Mouse (Mus musculus) midbrain, embryonic 12.5 days (tissue): ENCODE data around the gene Gm3667. TPM values are rescaled to one million over a fixed set of nuclear protein-coding genes. Genes with fewer than 3 reads are reported as not detected.
"Not testable (repeated sequence)": the region's sequence is repeated elsewhere in the genome, so short reads cannot be mapped to it uniquely, and the experiment has no call there.

Experiments used
- ATAC-seq: fragments of 200-750 bp; cut with Nextera tagmentation; 2 replicates; pipeline ENCODE4 v1.8.0; 2017; ENCODE audit warnings: low read depth, moderate TSS enrichment, moderate library complexity; ENCODE audit not compliant: low FRiP score
- H3K27ac ChIP-seq: fragments of 300-500 bp; sonication (generic); replicated peaks from 2 replicates; pipeline ENCODE4 v1.5.1; 2016; ENCODE audit warnings: mild to moderate bottlenecking
- H3K27me3 ChIP-seq: fragments of 300-500 bp; sonication (generic); 2 replicates; pipeline ENCODE4 v1.6.1; 2016; ENCODE audit warnings: mild to moderate bottlenecking
- H3K36me3 ChIP-seq: fragments of 300-500 bp; sonication (generic); 2 replicates; pipeline ENCODE4 v1.6.1; 2016
- H3K4me1 ChIP-seq: fragments of 300-500 bp; sonication (generic); 2 replicates; pipeline ENCODE4 v1.6.1; 2016
- H3K4me2 ChIP-seq: fragments of 300-500 bp; sonication (generic); replicated peaks from 2 replicates; pipeline ENCODE4 v1.6.1; 2016; ENCODE audit warnings: mild to moderate bottlenecking, moderate library complexity
- H3K4me3 ChIP-seq: fragments of 300-500 bp; sonication (generic); 2 replicates; pipeline ENCODE4 v1.5.1; 2016; ENCODE audit warnings: mild to moderate bottlenecking
- H3K9ac ChIP-seq: fragments of 300-500 bp; sonication (generic); replicated peaks from 2 replicates; pipeline ENCODE4 v1.6.1; 2016; ENCODE audit warnings: mild to moderate bottlenecking, moderate library complexity
- H3K9me3 ChIP-seq: fragments of 300-500 bp; sonication (generic); 2 replicates; pipeline ENCODE4 v1.6.1; 2016; ENCODE audit warnings: mild to moderate bottlenecking
- WGBS: fragments of 180-500 bp; shearing (Covaris S2); methylation state at CpG from one replicate; pipeline ENCODE4 v1.1.7; 2016; 5-methylcytosine and 5-hydroxymethylcytosine counted together
- polyA plus RNA-seq: library from polyadenylated mRNA; unstranded; fragments of >200 nt; fragmentation: Nextera tagmentation; extraction: Ambion mirVana; gene quantifications from 2 replicates; pipeline ENCODE4 v1.2.1, GENCODE M21; 2016

The Gm3667 gene
- polyA plus RNA-seq: 1.9 and 2.3 TPM in 2 replicates

DNA sequence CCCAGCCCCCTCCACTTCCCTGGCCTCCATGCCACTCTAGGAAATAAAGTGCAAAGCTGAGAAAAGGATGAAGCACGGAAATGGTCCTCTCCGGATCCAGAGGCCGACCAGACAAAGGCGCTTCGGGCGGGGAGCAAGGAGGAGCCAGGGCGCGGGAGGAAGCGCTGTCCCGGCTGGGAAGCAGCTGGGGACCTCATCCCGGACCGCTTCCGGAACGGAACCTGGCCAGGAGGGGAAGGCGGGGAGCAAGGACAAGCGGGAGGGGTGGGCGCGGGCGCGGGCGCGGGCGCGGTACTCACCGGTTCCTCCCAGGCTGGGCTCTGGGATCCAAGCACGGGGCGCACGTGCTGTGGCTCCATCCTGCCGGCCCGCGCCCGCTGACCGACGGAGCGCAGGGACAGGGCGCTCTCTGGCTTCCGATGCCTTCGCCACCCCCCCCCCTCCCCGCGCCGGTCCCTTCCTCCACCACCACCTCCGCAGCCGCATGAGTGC lies at the start of gene Gm3667:
Gene Gm3667, minus strand, starts transcription at position 442 of the 492 bp plus-strand sequence.
- not testable (repeated sequence) for H3K27me3 ChIP-seq, H3K9me3 ChIP-seq, ATAC-seq, H3K4me1 ChIP-seq, H3K27ac ChIP-seq, H3K36me3 ChIP-seq
- H3K9ac ChIP-seq: peak within 1 kb of the TSS; percentile 56
- H3K4me3 ChIP-seq: peak within 1 kb of the TSS; percentile 49
- WGBS: 10% methylated on average over 2 of the region's 43 CpGs
- H3K4me2 ChIP-seq: peak within 1 kb of the TSS; percentile 59

DNA sequence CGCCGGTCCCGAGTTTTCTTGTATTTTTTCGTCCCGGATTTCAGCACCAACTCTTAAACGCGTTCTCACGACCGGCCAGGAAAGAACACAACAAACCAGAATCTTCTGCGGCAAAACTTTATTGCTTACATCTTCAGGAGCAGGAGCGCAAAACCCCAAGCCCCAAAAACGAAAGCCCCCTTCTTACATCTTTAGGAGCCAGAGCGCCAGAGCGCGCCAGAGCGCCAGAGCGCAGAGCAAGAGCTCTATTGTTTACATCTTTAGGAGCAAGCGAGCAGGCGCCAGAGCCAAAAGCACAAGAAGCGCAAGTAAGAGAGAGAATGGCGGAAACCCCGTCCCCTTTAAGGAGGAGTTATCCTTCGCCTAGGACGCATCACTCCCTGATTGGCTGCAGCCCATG lies 10.1 kb upstream of the Gm3667 start:
- H3K4me1 ChIP-seq, H3K9me3 ChIP-seq, ATAC-seq, H3K27ac ChIP-seq, H3K4me2 ChIP-seq, H3K9ac ChIP-seq, H3K4me3 ChIP-seq, H3K36me3 ChIP-seq, H3K27me3 ChIP-seq: not testable (repeated sequence)
- WGBS: 98% methylated on average over 19 of the region's 24 CpGs

DNA sequence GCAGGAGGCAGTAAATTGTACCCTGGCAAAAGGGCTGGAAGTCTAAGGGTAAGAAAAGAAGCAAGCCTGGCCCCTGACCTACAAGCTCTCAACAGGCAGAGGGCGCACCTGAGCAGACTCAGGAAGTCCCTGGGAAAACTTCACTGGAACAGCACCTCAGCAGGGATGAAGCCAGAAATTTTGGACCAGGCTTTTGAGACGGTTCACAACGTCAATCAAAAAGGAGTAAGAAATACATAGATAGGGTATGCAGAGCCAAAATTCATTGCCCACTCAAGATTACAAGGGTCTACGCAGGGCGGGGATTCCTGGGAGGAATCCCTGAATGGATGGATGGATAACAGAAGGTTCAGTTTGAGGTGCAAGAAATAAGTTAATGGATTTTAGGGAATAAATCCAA lies 951 bp downstream of the Gm3667 start:
- not testable (repeated sequence) for H3K4me1 ChIP-seq, H3K27ac ChIP-seq, H3K9ac ChIP-seq, H3K27me3 ChIP-seq, H3K9me3 ChIP-seq, ATAC-seq, H3K36me3 ChIP-seq
- Histone ChIP-seq H3K4me2 (peak overlapping the region; percentile 59), H3K4me3 (peak overlapping the region; percentile 49)
- WGBS: 9% methylated on average over 5 of the region's 5 CpGs

DNA sequence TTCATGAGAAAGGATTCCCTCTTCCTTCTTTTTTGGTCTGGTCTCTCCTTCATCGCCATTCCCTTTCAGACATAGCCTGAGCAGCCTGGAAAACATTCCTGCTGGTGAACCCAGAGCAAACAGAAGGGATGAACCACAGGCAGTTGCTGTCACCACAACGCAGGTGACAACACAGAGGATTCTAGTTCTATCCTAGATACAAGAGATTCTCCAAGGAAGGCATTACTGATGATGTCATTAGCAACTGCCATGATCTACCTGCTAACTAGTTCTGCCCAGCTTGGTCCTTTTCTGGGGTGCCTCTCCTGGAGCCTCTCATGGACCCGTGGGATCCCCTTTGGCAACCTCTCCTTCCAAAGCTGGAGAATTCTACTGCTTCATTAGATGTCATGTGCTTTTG lies 49.6 kb downstream of the Gm3667 start, which contains the start of gene Gm3642:
Gene Gm3642, minus strand, starts transcription at position 101 of the 400 bp plus-strand sequence.
- not testable (repeated sequence) for H3K9ac ChIP-seq, H3K4me2 ChIP-seq, ATAC-seq

DNA sequence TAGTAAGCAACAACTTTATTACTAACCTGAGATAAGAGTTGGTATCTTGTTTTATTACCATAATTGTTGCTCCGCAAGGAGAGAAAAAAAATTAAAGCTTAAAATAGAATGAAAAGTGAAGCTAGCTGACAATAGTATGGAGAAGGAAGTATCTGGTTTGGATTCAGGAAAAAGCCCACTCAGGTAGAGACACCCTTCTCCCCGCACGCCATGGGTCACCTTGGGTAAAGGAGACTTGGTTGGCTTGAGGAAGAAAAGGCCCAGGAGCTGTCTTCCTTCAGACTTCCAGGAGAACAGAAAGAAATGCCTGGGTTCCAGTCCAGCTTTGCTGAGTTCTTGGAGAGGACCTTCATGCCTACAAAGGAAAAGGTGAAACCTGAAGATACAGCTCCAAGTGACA lies 66.5 kb downstream of the Gm3667 start:
- WGBS: 96% methylated on average over 3 of the region's 3 CpGs
- not testable (repeated sequence) for H3K9ac ChIP-seq, H3K9me3 ChIP-seq

More for the DNA sequence above, 49.6 kb downstream of the Gm3667 start, which contains the start of gene Gm3642:
- H3K4me1 ChIP-seq, H3K27me3 ChIP-seq, H3K4me3 ChIP-seq, H3K36me3 ChIP-seq, H3K9me3 ChIP-seq, H3K27ac ChIP-seq: not testable (repeated sequence)
- no CpG with 5 or more reads among the region's 3 CpGs for WGBS

More for the DNA sequence above, 66.5 kb downstream of the Gm3667 start:
- not testable (repeated sequence) for ATAC-seq, H3K27ac ChIP-seq, H3K27me3 ChIP-seq, H3K4me3 ChIP-seq, H3K36me3 ChIP-seq, H3K4me1 ChIP-seq, H3K4me2 ChIP-seq

Other genes with a start within 250 kb of the Gm3667 start
- gene Gm10251, start 205.8 kb downstream of the Gm3667 start, polyA plus RNA-seq: 0.17 TPM in 1 of 2 replicates, not detected in the other
- 0.27 TPM in 1 of 2 replicates, not detected in the other for gene Gm8050, start 169.7 kb downstream of the Gm3667 start, polyA plus RNA-seq
- gene Gm3636, start 147.6 kb downstream of the Gm3667 start, polyA plus RNA-seq: 7.9 and 9.9 TPM in 2 replicates
- not detected in 2 replicates for gene Gm8362, start 115.6 kb downstream of the Gm3667 start, polyA plus RNA-seq
- gene Gm3642, start 49.7 kb downstream of the Gm3667 start, polyA plus RNA-seq: not detected in 2 replicates
- gene Gm6356, start 83.9 kb upstream of the Gm3667 start, polyA plus RNA-seq: not detected in 2 replicates
- gene Gm10406, start 137.5 kb upstream of the Gm3667 start, polyA plus RNA-seq: 2.0 and 2.8 TPM in 2 replicates
- gene Gm3685, start 155.0 kb upstream of the Gm3667 start, polyA plus RNA-seq: not detected in 2 replicates
- 2.9 and 3.4 TPM in 2 replicates for gene Gm3696, start 210.7 kb upstream of the Gm3667 start, polyA plus RNA-seq
- not detected in 2 replicates for gene Gm6676, start 235.4 kb upstream of the Gm3667 start, polyA plus RNA-seq